Mouse (Mus musculus) heart, adult 8-10 months (tissue): ENCODE results near the gene Fads2. TPM values are rescaled to one million over a fixed set of nuclear protein-coding genes. Genes with fewer than 3 reads are reported as not detected.

Experiments
- DNase-seq: peaks from one replicate; pipeline ENCODE4 v3.0.0; 2022; ENCODE audit warnings: low spot score
- total RNA-seq, 4 experiments: library from RNA; stranded (reverse); gene quantifications; 2 replicates each; pipeline ENCODE4 v1.2.4; 2022

Fads2 gene
- total RNA-seq, 4 experiments from 2014 or later: 4.6 to 6.0 (median 5.1) TPM

- DNase-seq: no peak
These were observed 39.9 kb downstream of the Fads2 start for GRCm38 (mm10) chr19:10061624-10062023.

- no peak for DNase-seq
These were observed 40.6 kb downstream of the Fads2 start for GRCm38 (mm10) chr19:10060783-10061590.

GRCm38 (mm10) chr19:10059911-10060567, 41.5 kb downstream of the Fads2 start:
- DNase-seq: peak; percentile 58

- DNase-seq: no peak
These were observed 42.6 kb downstream of the Fads2 start for GRCm38 (mm10) chr19:10058876-10059427.

GRCm38 (mm10) chr19:10058352-10058825, 43.2 kb downstream of the Fads2 start:
- DNase-seq: no peak

- DNase-seq: no peak
These were observed 43.8 kb downstream of the Fads2 start for GRCm38 (mm10) chr19:10057486-10058351.

GRCm38 (mm10) chr19:10056686-10057085, 44.9 kb downstream of the Fads2 start:
- DNase-seq: no peak

GRCm38 (mm10) chr19:10055783-10056660, 45.5 kb downstream of the Fads2 start:
- no peak for DNase-seq

- DNase-seq: no peak
These were observed 46.3 kb downstream of the Fads2 start for GRCm38 (mm10) chr19:10055261-10055660.

- no peak for DNase-seq
These were observed 47.0 kb downstream of the Fads2 start for GRCm38 (mm10) chr19:10054361-10055075.

- DNase-seq: no peak
These were observed 47.8 kb downstream of the Fads2 start for GRCm38 (mm10) chr19:10053692-10054260.

- no peak for DNase-seq
These were observed 48.8 kb downstream of the Fads2 start for GRCm38 (mm10) chr19:10052698-10053097.

- no peak for DNase-seq
These were observed 51.1 kb downstream of the Fads2 start for GRCm38 (mm10) chr19:10050438-10050837.

GRCm38 (mm10) chr19:10049533-10049932, 52.0 kb downstream of the Fads2 start:
- DNase-seq: no peak

- no peak for DNase-seq
These were observed 54.6 kb downstream of the Fads2 start for GRCm38 (mm10) chr19:10046983-10047382.

- DNase-seq: no peak
These were observed 55.2 kb downstream of the Fads2 start for GRCm38 (mm10) chr19:10046346-10046745.

GRCm38 (mm10) chr19:10045707-10046106, 55.8 kb downstream of the Fads2 start:
- DNase-seq: no peak

- peak; percentile 81 for DNase-seq
These were observed 57.9 kb downstream of the Fads2 start for GRCm38 (mm10) chr19:10043643-10044042.

- no peak for DNase-seq
These were observed 58.7 kb downstream of the Fads2 start for GRCm38 (mm10) chr19:10042816-10043215.

GRCm38 (mm10) chr19:10042232-10042631, 59.3 kb downstream of the Fads2 start:
- no peak for DNase-seq
